Mouse (Mus musculus) brain, adult 2 months (tissue): Measurements from ENCODE around the gene Olfr316.

Source experiments
- DNase-seq: peaks from one replicate; pipeline ENCODE4 v3.0.0; 2011; ENCODE audit warnings: low read depth, low spot score

The Olfr316 gene

DNA sequence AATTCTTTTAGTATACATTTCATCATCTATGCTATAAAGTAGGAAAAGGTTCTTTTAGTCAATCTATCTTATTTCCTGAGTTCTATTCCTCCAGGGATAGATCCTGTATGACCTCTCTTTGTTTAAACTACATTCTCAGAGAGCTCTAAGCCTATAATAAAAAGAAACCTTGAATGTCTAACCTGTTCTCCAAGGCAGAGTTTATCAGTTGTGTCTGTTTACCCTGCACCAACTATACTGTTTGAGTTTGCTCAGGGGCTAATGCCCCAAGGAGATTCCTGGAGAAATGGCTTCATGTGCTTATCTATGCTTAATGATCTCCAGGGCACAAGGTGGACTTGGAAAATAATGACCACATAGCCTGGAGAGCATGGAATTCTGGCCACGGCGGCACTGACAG is 51.9 kb downstream of the Olfr316 start:
- no peak for DNase-seq
